Mouse (Mus musculus) c-Kit-positive CD71-negative TER-119-negative erythroid progenitor cells, embryonic 14.5 days (primary cell): ENCODE data around the gene Gm3646.
A peak's percentile ranks its signal among the peaks of the same experiment; 100 is the strongest.

Source experiments
- DNase-seq: peaks from one replicate; pipeline ENCODE4 v3.0.0-alpha.2; 2013; ENCODE audit warnings: low read depth

Gm3646 gene

GRCm38 (mm10) chr1:39805243-39805979, at the start of gene Gm3646:
Gene Gm3646 (minus strand): TSS chr1:39805332.
- DNase-seq = no peak

DNA sequence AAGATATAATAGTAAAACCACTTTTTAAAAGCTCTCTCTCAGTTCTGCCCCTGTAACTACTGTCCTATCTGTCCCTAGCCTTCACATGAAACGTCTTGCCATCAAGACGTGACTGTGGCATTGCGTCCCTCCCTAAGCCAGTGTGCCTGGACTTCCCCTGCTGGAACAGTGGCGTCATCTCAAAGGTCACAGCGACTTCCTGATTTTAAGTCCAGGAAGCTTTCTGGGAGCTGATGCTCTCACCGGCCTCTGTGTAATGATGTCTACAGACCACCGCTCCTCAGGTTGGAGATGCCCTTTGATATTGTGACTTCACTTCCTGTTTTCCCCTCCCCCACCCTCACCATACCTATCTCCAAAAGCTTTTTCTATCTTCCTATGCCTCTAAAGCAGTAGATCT, 41.9 kb upstream of the Gm3646 start:
- peak; percentile 34 for DNase-seq

- no peak for DNase-seq
Measured at GRCm38 (mm10) chr1:39846031-39846550, 41.0 kb upstream of the Gm3646 start.

DNA sequence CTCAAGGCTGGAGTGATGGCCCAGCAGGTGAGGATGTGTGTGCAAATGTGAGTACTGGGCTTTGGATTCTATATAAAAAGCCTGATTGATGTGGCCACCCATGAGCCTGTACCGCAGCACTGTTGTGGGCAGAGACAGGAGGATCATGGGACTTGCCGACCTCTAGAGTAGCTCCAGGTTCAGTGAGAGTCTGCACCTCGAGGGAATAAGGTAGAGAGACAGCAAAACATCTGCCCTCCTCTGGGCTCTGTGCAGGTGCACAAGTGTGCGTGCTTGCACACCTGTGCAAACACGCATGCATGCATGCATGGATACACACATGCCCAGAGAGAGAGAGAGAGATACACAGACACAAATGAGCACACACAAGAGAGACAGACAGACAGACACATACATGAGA, 38.2 kb upstream of the Gm3646 start:
- DNase-seq = no peak

DNA sequence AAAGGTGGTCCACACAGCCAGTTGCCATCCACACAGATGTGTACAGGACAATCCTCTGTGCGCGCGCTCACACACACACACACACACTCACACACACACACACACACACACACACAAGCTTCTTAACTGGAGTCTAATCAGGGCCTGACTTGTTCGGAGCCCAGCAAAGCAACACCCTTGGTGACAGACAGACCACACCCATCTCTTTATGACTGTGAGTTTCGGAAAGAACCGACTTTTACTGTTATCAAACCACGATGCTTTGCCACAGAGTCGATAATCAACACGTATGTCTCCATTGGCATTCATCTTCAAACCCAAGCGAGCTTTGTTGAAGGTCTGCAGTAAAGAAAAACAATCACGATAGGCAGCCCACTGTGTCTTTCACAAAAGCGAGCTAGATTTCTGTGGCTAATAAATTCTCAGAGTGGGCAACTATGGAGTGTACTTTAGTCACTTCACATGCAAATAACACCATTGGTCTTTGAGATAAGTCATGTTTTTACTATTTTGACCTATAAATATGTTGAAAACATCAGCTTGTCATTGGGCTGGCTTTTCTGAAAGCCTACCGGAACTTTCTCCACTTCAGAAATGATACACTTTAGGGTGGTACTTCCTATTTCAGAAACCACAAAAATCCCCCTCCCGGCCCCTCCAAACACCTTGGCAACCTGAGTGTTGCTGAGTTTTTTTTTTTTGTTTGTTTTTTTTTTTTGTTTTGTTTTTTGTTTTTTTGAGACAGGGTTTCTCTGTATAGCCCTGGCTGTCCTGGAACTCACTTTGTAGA, 37.3 kb upstream of the Gm3646 start:
- DNase-seq = no peak

- DNase-seq = no peak
Measured at GRCm38 (mm10) chr1:39840856-39841255, 35.7 kb upstream of the Gm3646 start.

DNA sequence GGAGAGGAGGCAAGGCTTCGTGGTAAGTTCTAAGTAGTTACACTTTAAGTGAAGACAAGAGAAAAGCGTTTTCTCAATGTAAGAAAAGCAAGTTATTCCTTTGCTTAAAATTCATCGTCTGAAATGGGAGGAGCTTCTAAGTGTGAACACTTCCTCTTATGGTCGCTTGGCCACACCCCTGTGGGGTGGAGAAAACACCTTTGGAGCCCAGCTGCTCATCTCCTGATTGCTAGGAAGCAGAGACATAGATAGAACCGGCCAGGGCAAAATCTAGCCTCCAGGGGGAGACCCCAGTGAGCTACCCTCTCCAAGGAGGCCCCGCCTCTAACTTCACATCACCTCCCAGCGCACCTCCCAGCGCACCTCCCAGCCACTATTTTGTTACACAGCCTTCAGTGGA, 34.7 kb upstream of the Gm3646 start:
- no peak for DNase-seq

DNA sequence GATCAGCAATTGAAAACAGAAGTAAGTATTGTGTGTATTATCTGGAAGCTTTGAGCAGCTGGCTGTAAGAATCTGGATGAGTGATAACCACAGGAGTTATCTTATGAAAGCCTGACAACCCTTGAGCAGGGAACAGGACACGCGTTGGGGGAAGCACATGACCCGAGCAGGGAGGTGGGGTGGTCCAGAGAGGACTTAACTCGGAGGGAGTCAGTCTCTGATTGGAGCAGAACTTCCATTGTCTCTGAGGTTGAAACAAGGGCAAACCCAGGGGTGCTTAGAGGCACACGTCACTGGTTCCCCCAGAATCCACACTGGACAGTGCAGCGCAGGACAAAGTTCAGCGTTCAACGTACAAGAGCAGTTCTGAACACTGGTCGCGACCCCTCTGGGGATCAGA, 34.1 kb upstream of the Gm3646 start:
- no peak for DNase-seq

DNA sequence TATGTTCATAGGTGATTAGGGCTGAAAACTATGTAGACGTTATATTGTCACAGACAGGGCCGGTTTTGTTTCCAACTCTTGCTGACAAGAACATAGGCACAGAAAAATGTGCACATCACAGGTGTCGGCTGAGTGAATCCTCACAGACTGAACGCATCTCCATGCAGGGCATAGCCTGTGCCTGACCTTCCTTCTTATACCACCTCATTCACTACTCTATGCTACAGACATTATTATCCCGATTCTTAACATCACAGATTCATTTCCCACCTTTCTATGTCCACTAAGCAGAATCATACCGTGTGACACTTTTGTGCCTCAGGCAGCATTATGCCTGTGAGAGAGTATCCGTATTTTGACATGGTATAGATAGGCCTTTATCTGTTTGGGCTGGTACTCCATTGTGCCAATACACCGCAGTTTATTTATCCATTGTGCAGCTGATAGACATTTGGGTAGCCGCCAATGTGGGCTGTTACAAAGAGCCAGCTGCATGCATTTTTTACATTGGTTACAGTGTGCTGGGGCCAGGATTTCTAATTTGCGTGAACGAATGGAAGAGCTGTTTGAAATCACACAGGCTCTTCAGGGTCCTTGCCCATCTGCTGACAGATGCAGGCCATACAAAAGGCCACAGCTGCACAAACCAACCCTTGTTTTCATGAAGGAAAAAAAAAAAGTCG, 33.5 kb upstream of the Gm3646 start:
- DNase-seq = no peak

DNA sequence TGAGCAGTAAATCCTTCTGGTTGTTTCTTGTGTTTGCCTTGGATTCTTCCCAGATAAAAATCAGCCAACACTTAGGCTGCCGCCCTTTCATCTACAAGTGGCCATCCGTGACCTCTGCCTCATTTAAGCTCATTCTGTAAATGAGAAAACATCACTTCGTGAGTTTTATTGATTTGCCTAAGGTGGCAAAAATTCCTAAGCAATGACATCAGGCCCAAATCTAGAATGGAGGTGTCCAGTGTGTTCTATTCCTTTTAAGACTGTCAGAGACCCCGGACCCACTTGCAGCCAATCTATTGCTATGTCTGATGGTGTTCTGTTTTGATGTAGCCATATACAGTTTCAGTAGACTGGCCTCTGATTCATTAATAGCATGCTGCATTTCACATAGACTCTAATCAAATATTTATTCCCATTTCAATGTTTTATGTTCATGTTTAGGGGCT, 26.5 kb upstream of the Gm3646 start:
- no peak for DNase-seq

DNA sequence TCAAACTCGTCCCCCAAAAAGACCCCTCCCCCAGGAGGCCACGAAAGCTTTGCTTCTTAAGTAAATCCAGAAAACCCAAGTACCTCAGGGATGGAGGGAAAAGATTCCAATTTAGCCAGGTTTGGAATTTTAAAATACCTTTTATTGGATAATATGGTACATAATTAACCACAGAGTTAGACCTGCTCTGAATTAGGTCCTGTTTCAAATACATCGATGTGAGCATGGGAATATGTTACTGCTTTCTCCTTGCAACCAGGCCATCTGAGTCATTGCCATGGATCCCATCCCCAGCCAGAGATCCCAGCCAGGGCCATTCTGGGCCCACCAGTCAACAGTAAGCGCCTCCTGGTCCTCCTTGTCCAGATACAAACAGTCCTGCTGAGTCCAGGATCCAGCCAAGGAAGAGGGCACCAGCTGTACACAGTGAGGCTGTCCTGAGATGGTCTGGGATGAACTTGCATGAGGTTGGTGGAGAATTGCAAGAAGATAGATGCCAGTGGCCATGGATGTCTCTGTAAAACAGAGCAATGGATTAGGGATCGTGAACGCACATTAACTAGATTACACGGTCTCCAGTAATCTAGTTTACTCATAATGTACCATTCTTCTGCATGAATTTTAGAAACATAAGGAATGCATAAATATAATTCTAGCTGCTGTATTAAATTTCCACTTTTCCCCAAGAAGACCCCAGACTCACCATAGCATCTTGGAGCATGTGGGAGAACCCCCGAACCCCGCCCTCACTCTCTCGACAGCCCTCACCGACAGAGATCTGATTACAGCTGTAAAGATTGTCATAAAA, 25.9 kb upstream of the Gm3646 start:
- no peak for DNase-seq

DNA sequence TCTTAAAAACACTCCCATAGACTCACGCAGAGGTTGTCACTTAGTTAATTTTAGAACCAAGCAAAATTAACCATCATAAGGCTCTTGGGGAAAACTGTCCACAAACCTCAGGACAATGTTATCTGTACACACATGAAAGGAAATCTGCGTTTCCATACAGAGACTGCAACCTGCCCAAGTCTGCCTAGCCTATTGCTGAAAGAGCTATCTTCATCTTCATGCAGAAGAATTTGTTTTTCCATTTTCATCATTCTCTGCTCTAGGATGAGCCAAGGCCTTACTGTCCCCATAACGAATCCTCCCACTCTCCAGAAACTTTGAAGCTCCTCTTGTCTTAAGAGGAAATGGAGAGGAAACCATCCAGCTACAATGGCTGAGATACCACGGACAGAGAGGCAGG, 19.8 kb upstream of the Gm3646 start:
- DNase-seq = no peak

DNA sequence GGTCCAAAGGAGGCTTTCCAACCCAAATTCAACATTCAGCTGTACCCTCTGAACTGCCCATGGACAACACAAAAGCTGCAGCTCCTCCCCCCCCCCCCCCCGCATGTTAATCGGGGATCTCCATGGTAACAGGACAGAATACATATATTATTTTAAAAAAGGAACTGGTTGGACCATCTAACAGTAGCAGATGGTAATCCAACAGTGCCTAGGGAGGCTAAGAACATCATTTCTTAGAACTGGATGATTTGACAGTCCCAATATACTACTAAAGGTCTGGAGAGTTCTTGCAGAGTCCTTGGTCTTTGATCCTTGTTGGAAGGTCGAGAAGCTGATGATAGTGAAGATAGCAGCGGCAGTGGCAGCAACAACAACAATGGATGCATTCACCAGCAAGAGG, 19.1 kb upstream of the Gm3646 start:
- DNase-seq = no peak

DNA sequence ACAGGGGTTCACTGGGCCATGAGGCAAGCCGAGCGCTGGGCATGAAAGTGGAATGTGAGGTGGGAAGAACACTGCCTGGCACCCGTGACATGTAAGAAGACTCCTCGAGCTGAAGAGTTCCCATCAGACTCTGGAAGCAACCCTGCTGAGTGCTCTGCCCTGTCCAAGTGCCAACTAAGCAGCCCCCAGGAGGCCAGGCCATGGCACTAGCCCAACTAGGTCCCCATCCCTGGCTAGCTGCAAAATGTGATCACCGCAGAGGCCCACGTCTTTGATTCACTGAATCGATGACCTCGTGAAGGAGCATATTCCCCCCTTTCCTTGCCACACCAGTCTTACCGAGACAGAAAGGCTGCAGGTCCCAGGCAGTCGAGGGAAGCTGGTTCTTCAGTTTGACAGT, 14.5 kb upstream of the Gm3646 start:
- DNase-seq = no peak

GRCm38 (mm10) chr1:39815766-39816165, 10.6 kb upstream of the Gm3646 start:
- DNase-seq = no peak

GRCm38 (mm10) chr1:39813067-39813466, 7.9 kb upstream of the Gm3646 start:
- DNase-seq = no peak

GRCm38 (mm10) chr1:39804789-39805188, 343 bp downstream of the Gm3646 start:
- no peak for DNase-seq

DNA sequence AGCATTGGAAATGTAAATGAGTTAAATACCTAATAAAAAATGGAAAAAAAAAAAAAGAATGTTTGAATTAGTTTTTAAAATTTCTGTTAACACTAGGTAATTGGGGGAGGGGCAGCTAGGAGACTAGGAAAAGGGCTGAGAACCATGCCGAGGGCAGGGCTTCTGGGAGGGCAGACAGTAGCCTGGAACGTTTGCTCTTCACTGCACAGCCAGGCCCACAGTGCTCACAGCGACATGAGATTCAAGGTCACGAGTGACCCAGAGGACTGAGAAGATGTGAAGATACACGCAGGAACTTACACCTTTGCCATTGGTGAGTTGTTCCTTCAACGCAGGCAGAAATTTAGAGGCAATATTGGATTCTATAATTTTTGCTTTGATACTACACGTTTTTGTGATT, 2.2 kb downstream of the Gm3646 start:
- no peak for DNase-seq

- no peak for DNase-seq
Measured at GRCm38 (mm10) chr1:39797496-39797895, 7.6 kb downstream of the Gm3646 start.

GRCm38 (mm10) chr1:39796765-39797164, 8.4 kb downstream of the Gm3646 start:
- no peak for DNase-seq

DNA sequence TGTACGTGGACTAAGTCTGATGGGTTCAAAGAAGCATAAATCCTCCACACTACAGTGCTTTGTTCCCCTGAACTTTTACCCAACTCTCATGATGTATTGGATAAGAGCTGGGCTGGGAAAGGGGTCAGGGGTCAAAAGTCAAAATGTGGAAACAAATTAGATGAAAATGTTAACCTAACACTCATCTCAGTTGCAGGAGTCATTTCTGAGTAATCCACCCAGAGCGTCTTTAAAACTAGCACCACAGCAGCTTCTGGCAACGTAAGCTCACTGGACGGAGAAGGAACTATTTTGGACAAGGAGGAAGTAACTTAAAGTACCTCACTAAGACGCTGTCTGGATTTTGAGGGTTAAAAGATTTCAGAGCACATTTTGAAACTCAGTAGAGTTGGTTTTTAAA, 20.5 kb downstream of the Gm3646 start:
- DNase-seq = no peak

DNA sequence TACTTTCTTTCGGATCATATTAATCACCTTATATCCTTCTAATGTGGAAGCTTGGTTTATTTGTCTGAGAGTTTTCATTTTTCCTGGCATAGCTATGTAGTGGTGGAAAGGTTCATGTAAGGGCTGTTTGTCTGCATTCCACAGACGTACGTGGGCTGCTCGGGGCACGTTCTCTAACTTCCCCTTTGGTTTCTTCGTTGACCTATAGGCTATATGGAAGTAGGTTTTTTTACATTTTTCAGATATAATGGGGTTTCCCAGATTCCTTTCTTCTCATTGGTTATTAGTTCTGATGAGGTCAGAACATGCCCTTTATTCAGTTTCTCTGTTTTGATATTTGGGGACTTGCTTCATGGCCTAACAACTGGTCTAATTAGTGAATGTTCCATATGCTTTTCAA, 23.3 kb downstream of the Gm3646 start:
- DNase-seq = no peak
